Comparison of ENCODE assay signal across 8 mouse cellular contexts in the genomic region with DNA sequence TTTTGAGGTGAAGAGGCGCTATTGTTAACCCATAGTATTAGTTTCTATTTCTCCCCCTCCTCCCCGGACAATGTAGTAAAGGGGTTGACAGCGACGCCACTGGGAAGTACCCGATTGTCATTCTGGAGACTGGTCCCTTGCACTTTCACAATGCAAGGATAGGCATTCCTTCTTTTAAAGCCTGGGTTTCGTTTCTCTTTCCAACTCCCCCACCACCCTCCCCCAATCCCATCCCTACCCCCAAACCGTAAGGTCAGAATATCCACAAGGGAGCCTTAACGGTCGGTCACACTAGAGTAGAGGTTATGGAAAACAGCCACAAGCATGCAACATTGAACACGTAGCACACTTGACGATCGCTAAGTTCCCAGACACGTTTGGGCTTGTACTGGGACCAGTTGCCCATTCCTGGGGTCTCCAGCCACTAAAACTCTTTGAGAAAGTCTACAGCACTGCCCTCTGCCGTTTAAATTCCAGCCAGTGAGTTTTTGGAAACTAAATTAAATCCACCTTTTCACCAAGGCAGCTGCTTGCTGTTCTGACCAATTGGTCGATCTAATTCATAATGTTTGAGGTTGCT. TPM values are rescaled to one million over a fixed set of nuclear protein-coding genes. Genes with fewer than 3 reads are reported as not detected.
A peak's percentile ranks its signal among the peaks of the same experiment; 100 is the strongest.
DNase-seq lines count a peak whose midpoint lies in the region; ATAC-seq lines count a peak whose summit lies in the region.

Gene Cpeb3 (minus strand): TSS at position 426 of the 580 bp plus-strand sequence.

- no peaks in the 10 kb centered on the region for H3K9me3 ChIP-seq in embryonic facial prominence, embryonic 15.5 days (replicated peaks)
- H3K9me3 ChIP-seq in heart, embryonic 12.5 days (replicated peaks) = no peaks in the 10 kb centered on the region
- H3K9me3 ChIP-seq in kidney, embryonic 14.5 days (ENCODE audit: control insufficient read depth, low read length) = no peaks in the 10 kb centered on the region
- no peaks in the 10 kb centered on the region for H3K9me3 ChIP-seq in liver, embryonic 12.5 days (replicated peaks)
- no peaks in the 10 kb centered on the region for H3K9me3 ChIP-seq in neural tube, embryonic 12.5 days

- H3K27me3 ChIP-seq in embryonic facial prominence, embryonic 15.5 days = no peaks in the 10 kb centered on the region
- H3K27me3 ChIP-seq in heart, embryonic 12.5 days (replicated peaks) = no peaks in the 10 kb centered on the region
- no peaks in the 10 kb centered on the region for H3K27me3 ChIP-seq in kidney, embryonic 14.5 days (ENCODE audit: control insufficient read depth, insufficient read depth, low read length)
- no peaks in the 10 kb centered on the region for H3K27me3 ChIP-seq in liver, embryonic 12.5 days (replicated peaks)
- no peaks in the 10 kb centered on the region for H3K27me3 ChIP-seq in neural tube, embryonic 12.5 days (replicated peaks)

- H3K4me3 ChIP-seq in embryonic facial prominence, embryonic 15.5 days (replicated peaks) = peak within 1 kb of the TSS; percentile 99
- H3K4me3 ChIP-seq in heart, embryonic 12.5 days = peak within 1 kb of the TSS; percentile 92
- H3K4me3 ChIP-seq in kidney, embryonic 14.5 days (ENCODE audit: low read length) = peak within 1 kb of the TSS; percentile 99
- peak within 1 kb of the TSS; percentile 100 for H3K4me3 ChIP-seq in liver, embryonic 12.5 days
- H3K4me3 ChIP-seq in neural tube, embryonic 12.5 days = peak within 1 kb of the TSS; percentile 87

- under 1% methylated on average over 15 of the region's 15 CpGs for WGBS in embryonic facial prominence, embryonic 15.5 days
- WGBS in heart, embryonic 12.5 days = 2% methylated on average over 15 of the region's 15 CpGs
- WGBS in kidney, embryonic 14.5 days = under 1% methylated on average over 15 of the region's 15 CpGs
- WGBS in liver, embryonic 12.5 days (ENCODE audit: insufficient replicate concordance) = 1% methylated on average over 15 of the region's 15 CpGs
- WGBS in neural tube, embryonic 12.5 days = 1% methylated on average over 15 of the region's 15 CpGs

- peak within 1 kb of the TSS; percentile 91 for H3K4me2 ChIP-seq in embryonic facial prominence, embryonic 15.5 days (replicated peaks)
- peak within 1 kb of the TSS; percentile 91 for H3K4me2 ChIP-seq in heart, embryonic 12.5 days
- peak within 1 kb of the TSS; percentile 72 for H3K4me2 ChIP-seq in kidney, embryonic 14.5 days (replicated peaks; ENCODE audit: low read depth, low read length)
- peak within 1 kb of the TSS; percentile 83 for H3K4me2 ChIP-seq in liver, embryonic 12.5 days
- H3K4me2 ChIP-seq in neural tube, embryonic 12.5 days (replicated peaks) = peak within 1 kb of the TSS; percentile 94

- H3K4me1 ChIP-seq in embryonic facial prominence, embryonic 15.5 days = peaks cover 12% of the 10 kb centered on the region
- H3K4me1 ChIP-seq in heart, embryonic 12.5 days (replicated peaks) = peaks cover 13% of the 10 kb centered on the region
- peaks cover 7% of the 10 kb centered on the region; the same call in 1 of the 2 replicates for H3K4me1 ChIP-seq in kidney, embryonic 14.5 days (ENCODE audit: control insufficient read depth, insufficient read depth, low read length)
- peaks cover 67% of the 10 kb centered on the region for H3K4me1 ChIP-seq in liver, embryonic 12.5 days
- peaks cover 20% of the 10 kb centered on the region for H3K4me1 ChIP-seq in neural tube, embryonic 12.5 days

- H3K27ac ChIP-seq in embryonic facial prominence, embryonic 15.5 days (replicated peaks) = peak within 1 kb of the TSS; percentile 92
- peak within 1 kb of the TSS; percentile 84 for H3K27ac ChIP-seq in heart, embryonic 12.5 days (ENCODE audit: poor library complexity, severe bottlenecking)
- H3K27ac ChIP-seq in kidney, embryonic 14.5 days (ENCODE audit: low read depth, low read length) = peak within 1 kb of the TSS; percentile 90
- peak within 1 kb of the TSS; percentile 99 for H3K27ac ChIP-seq in liver, embryonic 12.5 days
- H3K27ac ChIP-seq in neural tube, embryonic 12.5 days = peak within 1 kb of the TSS; percentile 42

- no peak for ATAC-seq in embryonic facial prominence, embryonic 15.5 days (ENCODE audit: insufficient number of reproducible peaks, low FRiP score, low TSS enrichment, low read depth)
- ATAC-seq in heart, embryonic 12.5 days (ENCODE audit: insufficient number of reproducible peaks, low FRiP score) = no peak
- peak; percentile 32; the same call in 1 of the 2 replicates for ATAC-seq in kidney, embryonic 14.5 days (ENCODE audit: low FRiP score, low TSS enrichment)
- no peak for ATAC-seq in liver, embryonic 12.5 days
- no peak for ATAC-seq in neural tube, embryonic 12.5 days (ENCODE audit: low FRiP score, low read depth)

- DNase-seq in CD4-positive helper T cell, adult 2 months (ENCODE audit: low read depth, low spot score) = peak; percentile 55
- DNase-seq in adrenal gland, adult (ENCODE audit: inconsistent age in 2 of 2, low spot score in 1 of 2) = peak; percentile 40 to 82
- peak; percentile 30 for DNase-seq in thymus, postnatal 0 days (ENCODE audit: low spot score)

- H3K36me3 ChIP-seq in embryonic facial prominence, embryonic 15.5 days = peaks cover 25% of the 10 kb centered on the region
- peaks cover 23% of the 10 kb centered on the region for H3K36me3 ChIP-seq in heart, embryonic 12.5 days
- peaks cover 24% of the 10 kb centered on the region for H3K36me3 ChIP-seq in kidney, embryonic 14.5 days (ENCODE audit: control insufficient read depth, insufficient read depth, low read length)
- H3K36me3 ChIP-seq in liver, embryonic 12.5 days = peaks cover 39% of the 10 kb centered on the region
- H3K36me3 ChIP-seq in neural tube, embryonic 12.5 days = peaks cover 24% of the 10 kb centered on the region

- peak within 1 kb of the TSS; percentile 97 for H3K9ac ChIP-seq in embryonic facial prominence, embryonic 15.5 days
- H3K9ac ChIP-seq in heart, embryonic 12.5 days = peak within 1 kb of the TSS; percentile 99
- peak within 1 kb of the TSS; percentile 98 for H3K9ac ChIP-seq in kidney, embryonic 14.5 days (ENCODE audit: low read depth, low read length)
- peak within 1 kb of the TSS; percentile 100 for H3K9ac ChIP-seq in liver, embryonic 12.5 days
- peak within 1 kb of the TSS; percentile 97 for H3K9ac ChIP-seq in neural tube, embryonic 12.5 days

RNA-seq across cellular contexts. Expression of gene Cpeb3, which starts in this region (rescaled TPM):
- polyA plus RNA-seq in embryonic facial prominence, embryonic 15.5 days (2015; fragmentation: Nextera tagmentation; extraction: Ambion mirVana) = 1.1 and 1.9 TPM in 2 replicates
- 6.8 and 9.5 TPM in 2 replicates for polyA plus RNA-seq in heart, embryonic 12.5 days (2016; fragmentation: Nextera tagmentation; extraction: Ambion mirVana)
- 0.83 and 1.0 TPM in 2 replicates for polyA plus RNA-seq in kidney, embryonic 14.5 days (2014; fragmentation: Nextera tagmentation; extraction: Ambion mirVana)
- polyA plus RNA-seq in liver, embryonic 12.5 days (2016; fragmentation: Nextera tagmentation; extraction: Ambion mirVana) = 2.6 and 3.2 TPM in 2 replicates
- polyA plus RNA-seq in neural tube, embryonic 12.5 days (2016; fragmentation: Nextera tagmentation; extraction: Ambion mirVana) = 7.7 and 8.5 TPM in 2 replicates
- 0.59 and 1.1 TPM in 2 replicates for polyA plus RNA-seq in thymus, postnatal 0 days (2015; fragmentation: Nextera tagmentation; extraction: Ambion mirVana)

Comparison
In these comparisons a context has a peak if more than half of its experiments do, and no peak if none do; other contexts are left out.
1. H3K27ac ChIP-seq: peak in every context shown above with its lines; median percentile 99 in liver, embryonic 12.5 days; 92 in embryonic facial prominence, embryonic 15.5 days; 90 in kidney, embryonic 14.5 days; 84 in heart, embryonic 12.5 days; 42 in neural tube, embryonic 12.5 days.